Comparison of ENCODE assay signal across 11 mouse cellular contexts in genomic region chr10:79106325-79107282, GRCm38 (mm10). TPM values are rescaled to one million over a fixed set of nuclear protein-coding genes. Genes with fewer than 3 reads are reported as not detected.
DNase-seq lines count a peak whose midpoint lies in the region; ATAC-seq and TF ChIP-seq lines count a peak whose summit lies in the region.
"Had no signal": no experiment of that assay in that cellular context is flagged by ENCODE, and none has a peak within 500 bp of the region (broad histone marks: within the 10 kb centered on the region; RNA-seq: fewer than 3 reads in every experiment).

No protein-coding gene starts in this region.

- no peak for TF ChIP-seq RAD21 in MEL (IDR thresholded peaks at IDR 0.05; ENCODE audit: low read depth, low read length)

- H3K9ac ChIP-seq in kidney, embryonic 16.5 days (replicated peaks; ENCODE audit: low read length): no peak overlapping the region
- no peak overlapping the region for H3K9ac ChIP-seq in MEL (ENCODE audit: control insufficient read depth, low read depth, low read length, poor library complexity, severe bottlenecking)
- no peak overlapping the region for H3K9ac ChIP-seq in limb, embryonic 15.5 days
- H3K9ac ChIP-seq in hindbrain, embryonic 14.5 days: no peak overlapping the region
- H3K9ac ChIP-seq: midbrain, embryonic 12.5 days had no signal

- H3K27ac ChIP-seq in kidney, embryonic 16.5 days (ENCODE audit: low read length): peak overlapping the region; percentile 59; the same call in 1 of the 2 replicates
- H3K27ac ChIP-seq in MEL (ENCODE audit: control insufficient read depth, low read depth, low read length): peak overlapping the region; percentile 34
- peak overlapping the region; percentile 59; the same call in 1 of the 2 replicates for H3K27ac ChIP-seq in embryonic facial prominence, embryonic 10.5 days (replicated peaks)
- peak overlapping the region; percentile 55 for H3K27ac ChIP-seq in limb, embryonic 15.5 days
- H3K27ac ChIP-seq in hindbrain, embryonic 14.5 days: no peak overlapping the region
- H3K27ac ChIP-seq: midbrain, embryonic 12.5 days had no signal

- WGBS in kidney, embryonic 16.5 days: 62% methylated on average over 8 of the region's 8 CpGs
- 57% methylated on average over 8 of the region's 8 CpGs for WGBS in embryonic facial prominence, embryonic 10.5 days
- WGBS in limb, embryonic 15.5 days: 59% methylated on average over 8 of the region's 8 CpGs
- WGBS in hindbrain, embryonic 14.5 days: 78% methylated on average over 8 of the region's 8 CpGs

- peaks cover 7% of the 10 kb centered on the region; the same call in 1 of the 2 replicates for H3K4me1 ChIP-seq in kidney, embryonic 16.5 days (ENCODE audit: insufficient read depth, low read length)
- peaks cover 15 to 16% of the 10 kb centered on the region in 2 experiments for H3K4me1 ChIP-seq in MEL (ENCODE audit: control insufficient read depth in 1 of 2, insufficient read depth in 2 of 2, low read length in 2 of 2)
- peaks cover 14% of the 10 kb centered on the region for H3K4me1 ChIP-seq in embryonic facial prominence, embryonic 10.5 days
- H3K4me1 ChIP-seq in limb, embryonic 15.5 days: peaks cover 7% of the 10 kb centered on the region
- H3K4me1 ChIP-seq in hindbrain, embryonic 14.5 days (replicated peaks; ENCODE audit: control insufficient read depth, insufficient read depth, low read length): no peaks in the 10 kb centered on the region
- H3K4me1 ChIP-seq: midbrain, embryonic 12.5 days had no signal

- H3K79me2 ChIP-seq in MEL (ENCODE audit: control insufficient read depth, insufficient read depth, low read length, poor library complexity): no peaks in the 10 kb centered on the region

- H3K27me3 ChIP-seq in kidney, embryonic 16.5 days (ENCODE audit: insufficient read depth, low read length): no peaks in the 10 kb centered on the region
- H3K27me3 ChIP-seq in MEL (ENCODE audit: control insufficient read depth in 1 of 2, insufficient read depth in 2 of 2, low read length in 2 of 2): no peaks in the 10 kb centered on the region
- H3K27me3 ChIP-seq in embryonic facial prominence, embryonic 10.5 days (replicated peaks; ENCODE audit: low read depth, poor library complexity, severe bottlenecking): no peaks in the 10 kb centered on the region
- no peaks in the 10 kb centered on the region for H3K27me3 ChIP-seq in limb, embryonic 15.5 days
- H3K27me3 ChIP-seq in hindbrain, embryonic 14.5 days (ENCODE audit: control insufficient read depth, insufficient read depth, low read length): no peaks in the 10 kb centered on the region
- H3K27me3 ChIP-seq: midbrain, embryonic 12.5 days had no signal

- TF ChIP-seq CTCF in MEL (IDR thresholded peaks at IDR 0.05 in 2 of 3, conservative IDR thresholded peaks at IDR 0.05 in 1 of 3; ENCODE audit: control insufficient read depth in 1 of 3, insufficient read depth in 1 of 3, low read depth in 2 of 3, low read length in 3 of 3, poor library complexity in 1 of 3, severe bottlenecking in 1 of 3): no peak

- ATAC-seq in kidney, embryonic 16.5 days (ENCODE audit: low FRiP score, low TSS enrichment): peak; percentile 78; the same call in 1 of the 2 replicates
- peak; percentile 48; the same call in 1 of the 2 replicates for ATAC-seq in limb, embryonic 15.5 days (ENCODE audit: insufficient number of reproducible peaks, low FRiP score, low TSS enrichment, low read depth)
- ATAC-seq in frontal cortex, adult (ENCODE audit: low TSS enrichment): no peak
- no peak for ATAC-seq in hindbrain, embryonic 14.5 days (ENCODE audit: low FRiP score)

- no peak overlapping the region for H3K4me2 ChIP-seq in kidney, embryonic 16.5 days (replicated peaks; ENCODE audit: low read depth, low read length)
- no peak overlapping the region for H3K4me2 ChIP-seq in limb, embryonic 15.5 days
- no peak overlapping the region for H3K4me2 ChIP-seq in hindbrain, embryonic 14.5 days (replicated peaks)
- H3K4me2 ChIP-seq: midbrain, embryonic 12.5 days had no signal

- no peaks in the 10 kb centered on the region for H3K36me3 ChIP-seq in kidney, embryonic 16.5 days (ENCODE audit: insufficient read depth, low read length)
- H3K36me3 ChIP-seq in MEL (ENCODE audit: control insufficient read depth in 1 of 2, insufficient read depth in 2 of 2, low read length in 2 of 2): peaks cover 0 to 13% of the 10 kb centered on the region in 2 experiments; a peak in 2 of 4 replicates
- H3K36me3 ChIP-seq in embryonic facial prominence, embryonic 10.5 days (replicated peaks): no peaks in the 10 kb centered on the region
- H3K36me3 ChIP-seq in limb, embryonic 15.5 days: no peaks in the 10 kb centered on the region
- H3K36me3 ChIP-seq in hindbrain, embryonic 14.5 days (replicated peaks; ENCODE audit: control insufficient read depth, insufficient read depth): no peaks in the 10 kb centered on the region
- H3K36me3 ChIP-seq: midbrain, embryonic 12.5 days had no signal

- TF ChIP-seq POLR2A in MEL (IDR thresholded peaks at IDR 0.05; ENCODE audit: control insufficient read depth in 1 of 2, insufficient read depth in 1 of 2, low read depth in 1 of 2, low read length in 2 of 2, poor library complexity in 1 of 2): no peak

- no peaks in the 10 kb centered on the region for H3K9me3 ChIP-seq in kidney, embryonic 16.5 days (ENCODE audit: low read length)
- H3K9me3 ChIP-seq in MEL (replicated peaks; ENCODE audit: insufficient read depth, low read length): no peaks in the 10 kb centered on the region
- H3K9me3 ChIP-seq in embryonic facial prominence, embryonic 10.5 days: no peaks in the 10 kb centered on the region
- no peaks in the 10 kb centered on the region for H3K9me3 ChIP-seq in limb, embryonic 15.5 days
- no peaks in the 10 kb centered on the region for H3K9me3 ChIP-seq in hindbrain, embryonic 14.5 days (ENCODE audit: control insufficient read depth, low read length)
- H3K9me3 ChIP-seq: midbrain, embryonic 12.5 days had no signal

- DNase-seq in kidney, adult 11 months: no peak
- DNase-seq in MEL (ENCODE audit: low read depth, low spot score): peak; percentile 55
- DNase-seq in embryonic facial prominence, embryonic 10.5 days (ENCODE audit: low spot score): peak; percentile 34
- no peak for DNase-seq in testis, postnatal 14 days (ENCODE audit: low spot score)
- DNase-seq in hindbrain, embryonic 14.5 days (ENCODE audit: low spot score): no peak
- DNase-seq: thymus, postnatal 4 days had no signal

- H3K4me3 ChIP-seq in kidney, embryonic 16.5 days (ENCODE audit: low read length): no peak overlapping the region
- no peak overlapping the region for H3K4me3 ChIP-seq in MEL (ENCODE audit: control insufficient read depth in 1 of 2, insufficient read depth in 1 of 2, low read depth in 2 of 2, low read length in 2 of 2)
- H3K4me3 ChIP-seq in embryonic facial prominence, embryonic 10.5 days: no peak overlapping the region
- H3K4me3 ChIP-seq in limb, embryonic 15.5 days: no peak overlapping the region
- H3K4me3 ChIP-seq in hindbrain, embryonic 14.5 days (replicated peaks; ENCODE audit: low read length): no peak overlapping the region
- H3K4me3 ChIP-seq: midbrain, embryonic 12.5 days had no signal

- peak; percentile 68 to 73; a peak in 3 of 4 replicates for TF ChIP-seq EP300 in MEL (IDR thresholded peaks at IDR 0.05; ENCODE audit: low read depth in 1 of 2, low read length in 2 of 2)

TF ChIP-seq in MEL, 35 proteins besides CTCF, POLR2A, EP300 and RAD21 (continues in another document):
- TF ChIP-seq TAL1 (IDR thresholded peaks at IDR 0.05; ENCODE audit: low read length): no peak
- no peak for TF ChIP-seq ZC3H11A (IDR thresholded peaks at IDR 0.05; ENCODE audit: low read depth, low read length)
- TF ChIP-seq KAT2A (conservative IDR thresholded peaks at IDR 0.05; ENCODE audit: low read depth, low read length): no peak
- no peak for TF ChIP-seq BHLHE40 (IDR thresholded peaks at IDR 0.05; ENCODE audit: borderline replicate concordance, low read depth, low read length)
- TF ChIP-seq ZKSCAN1 (IDR thresholded peaks at IDR 0.05; ENCODE audit: low read depth, low read length): no peak
- no peak for TF ChIP-seq ELF1 (IDR thresholded peaks at IDR 0.05; ENCODE audit: low read depth, low read length)
- TF ChIP-seq ETS1 (IDR thresholded peaks at IDR 0.05; ENCODE audit: low read depth, low read length): peak; percentile 47; the same call in 1 of the 2 replicates
- TF ChIP-seq NELFE (IDR thresholded peaks at IDR 0.05; ENCODE audit: low read depth, low read length): no peak
- TF ChIP-seq RCOR1 (IDR thresholded peaks at IDR 0.05; ENCODE audit: low read depth, low read length): peak; percentile 50; the same call in 1 of the 2 replicates
- TF ChIP-seq TCF12 (IDR thresholded peaks at IDR 0.05; ENCODE audit: low read depth, low read length): 0 out of 2 replicates have a peak, but pooled peaks have one; percentile 42
- TF ChIP-seq E2F4 (IDR thresholded peaks at IDR 0.05; ENCODE audit: borderline replicate concordance, low read depth, low read length): no peak
- peak; percentile 27; the same call in 1 of the 2 replicates for TF ChIP-seq MAX (IDR thresholded peaks at IDR 0.05; ENCODE audit: low read length)
- TF ChIP-seq GATA1 (IDR thresholded peaks at IDR 0.05; ENCODE audit: low read depth, low read length): peak; percentile 85
- TF ChIP-seq UBTF (IDR thresholded peaks at IDR 0.05; ENCODE audit: borderline replicate concordance, insufficient read depth, low read depth, low read length): no peak
- peak; percentile 37; the same call in 1 of the 2 replicates for TF ChIP-seq MXI1 (IDR thresholded peaks at IDR 0.05; ENCODE audit: low read depth, low read length)

RNA-seq across cellular contexts. Expression of gene 2610008E11Rik, which starts 9.2 kb away (rescaled TPM):
- 29.0 and 29.5 TPM in 2 replicates for polyA plus RNA-seq in kidney, embryonic 16.5 days (2015; fragmentation: Nextera tagmentation; extraction: Ambion mirVana)
- total RNA-seq in MEL (2012; rRNA removed): 1.4 and 2.4 TPM in 2 replicates
- 1 to 10 TPM in 1 of 2 experiments, not detected in 1; 1.7 TPM for polyA plus RNA-seq in MEL (2012; ENCODE audit: insufficient read depth in 1 of 2, insufficient read length in 2 of 2, low read depth in 1 of 2, low replicate concordance in 2 of 2, missing spikeins in 1 of 2)
- polyA plus RNA-seq in embryonic facial prominence, embryonic 10.5 days (2016; fragmentation: Nextera tagmentation; extraction: Ambion mirVana): 29.6 and 31.0 TPM in 2 replicates
- polyA plus RNA-seq in limb, embryonic 15.5 days (2015; fragmentation: Nextera tagmentation; extraction: Ambion mirVana): 32.8 and 34.5 TPM in 2 replicates
- polyA plus RNA-seq in hindbrain, embryonic 14.5 days (2014; fragmentation: Nextera tagmentation; extraction: Ambion mirVana): 50.7 and 54.9 TPM in 2 replicates

RNA-seq across cellular contexts. Expression of gene Vmn2r80, which starts 42.0 kb away (rescaled TPM):
- polyA plus RNA-seq in kidney, embryonic 16.5 days (2015; fragmentation: Nextera tagmentation; extraction: Ambion mirVana): not detected in 2 replicates
- not detected in 2 replicates for total RNA-seq in MEL (2012; rRNA removed)
- polyA plus RNA-seq in MEL (2012; ENCODE audit: insufficient read depth in 1 of 2, insufficient read length in 2 of 2, low read depth in 1 of 2, low replicate concordance in 2 of 2, missing spikeins in 1 of 2): not detected
- not detected in 2 replicates for polyA plus RNA-seq in embryonic facial prominence, embryonic 10.5 days (2016; fragmentation: Nextera tagmentation; extraction: Ambion mirVana)
- polyA plus RNA-seq in limb, embryonic 15.5 days (2015; fragmentation: Nextera tagmentation; extraction: Ambion mirVana): not detected in 2 replicates
- not detected in 2 replicates for polyA plus RNA-seq in hindbrain, embryonic 14.5 days (2014; fragmentation: Nextera tagmentation; extraction: Ambion mirVana)
- polyA plus RNA-seq: frontal cortex, adult 2 months; midbrain, embryonic 12.5 days had no signal

Comparison
In these comparisons a context has a peak if more than half of its experiments do, and no peak if none do; other contexts are left out.
1. ATAC-seq: peak in kidney, embryonic 16.5 days (single experiment) and limb, embryonic 15.5 days (single experiment); none in frontal cortex, adult (single experiment) and hindbrain, embryonic 14.5 days (single experiment).
2. DNase-seq: peak in MEL (single experiment) and embryonic facial prominence, embryonic 10.5 days (single experiment); none in kidney, adult 11 months (single experiment), testis, postnatal 14 days (single experiment) and hindbrain, embryonic 14.5 days (single experiment).